In genomic region chr12:105282091-105282490, GRCm38 (mm10) we compare ENCODE assay signal across 31 mouse cellular contexts. TPM values are rescaled to one million over a fixed set of nuclear protein-coding genes. Genes with fewer than 3 reads are reported as not detected.
A peak's percentile ranks its signal among the peaks of the same experiment; 100 is the strongest.
DNase-seq lines count a peak whose midpoint lies in the region; ATAC-seq and TF ChIP-seq lines count a peak whose summit lies in the region.
"Had no signal": no experiment of that assay in that cellular context is flagged by ENCODE, and none has a peak within 500 bp of the region (broad histone marks: within the 10 kb centered on the region; RNA-seq: fewer than 3 reads in every experiment).

No protein-coding gene starts in this region.

- 25% methylated on average over 7 of the region's 7 CpGs for WGBS in hindbrain, embryonic 13.5 days
- WGBS in hindbrain, embryonic 12.5 days, result 41% methylated on average over 7 of the region's 7 CpGs
- WGBS in midbrain, embryonic 14.5 days, result 40% methylated on average over 7 of the region's 7 CpGs
- 68% methylated on average over 7 of the region's 7 CpGs for WGBS in midbrain, embryonic 11.5 days
- 77% methylated on average over 7 of the region's 7 CpGs for WGBS in thymus, adult 2 months

- no peak overlapping the region for H3K9ac ChIP-seq in hindbrain, embryonic 13.5 days
- no peak overlapping the region for H3K9ac ChIP-seq in hindbrain, embryonic 12.5 days
- H3K9ac ChIP-seq in midbrain, embryonic 14.5 days (replicated peaks; ENCODE audit: low read length), result no peak overlapping the region
- H3K9ac ChIP-seq in midbrain, embryonic 11.5 days (ENCODE audit: low read length), result no peak overlapping the region
- H3K9ac ChIP-seq: embryonic facial prominence, embryonic 13.5 days; forebrain, embryonic 13.5 days; forebrain, postnatal 0 days had no signal

- 0 out of 2 replicates have a peak, but pooled peaks have one; percentile 24 for ATAC-seq in hindbrain, embryonic 13.5 days (ENCODE audit: low FRiP score)
- no peak for ATAC-seq in hindbrain, embryonic 12.5 days (ENCODE audit: low FRiP score)
- ATAC-seq in midbrain, embryonic 14.5 days (ENCODE audit: low FRiP score, low TSS enrichment), result no peak
- ATAC-seq in midbrain, embryonic 11.5 days (ENCODE audit: low FRiP score), result no peak
- ATAC-seq: activated CD4-positive, CD25-positive, alpha-beta regulatory T cell, adult 4 months; CD4-positive, CD25-positive, alpha-beta regulatory T cell, adult 4 months; forebrain, embryonic 13.5 days; forebrain, postnatal 0 days; intestine, embryonic 16.5 days had no signal

- no peak overlapping the region for H3K27ac ChIP-seq in hindbrain, embryonic 13.5 days
- no peak overlapping the region for H3K27ac ChIP-seq in hindbrain, embryonic 12.5 days
- 0 out of 2 replicates have a peak overlapping the region, but pooled peaks have one; percentile 17 for H3K27ac ChIP-seq in midbrain, embryonic 14.5 days (replicated peaks; ENCODE audit: low read depth, low read length)
- no peak overlapping the region for H3K27ac ChIP-seq in midbrain, embryonic 11.5 days (ENCODE audit: low read depth, low read length)
- no peak overlapping the region for H3K27ac ChIP-seq in thymus, adult 2 months (ENCODE audit: control insufficient read depth, insufficient read depth, low read length)
- H3K27ac ChIP-seq: embryonic facial prominence, embryonic 10.5 days; embryonic facial prominence, embryonic 13.5 days; forebrain, embryonic 13.5 days; gastrocnemius, adult 2 months had no signal

- H3K36me3 ChIP-seq in hindbrain, embryonic 13.5 days, result no peaks in the 10 kb centered on the region
- no peaks in the 10 kb centered on the region for H3K36me3 ChIP-seq in hindbrain, embryonic 12.5 days
- H3K36me3 ChIP-seq in midbrain, embryonic 14.5 days (ENCODE audit: control insufficient read depth, insufficient read depth, low read length), result no peaks in the 10 kb centered on the region
- no peaks in the 10 kb centered on the region for H3K36me3 ChIP-seq in midbrain, embryonic 11.5 days (ENCODE audit: control insufficient read depth, insufficient read depth, low read length)
- H3K36me3 ChIP-seq in thymus, adult 2 months (ENCODE audit: control insufficient read depth, insufficient read depth, low read length), result no peaks in the 10 kb centered on the region
- H3K36me3 ChIP-seq: embryonic facial prominence, embryonic 10.5 days; embryonic facial prominence, embryonic 13.5 days had no signal

- TF ChIP-seq POLR2A in brain, embryonic 14.5 days (IDR thresholded peaks at IDR 0.05; ENCODE audit: borderline replicate concordance, extremely low read depth, insufficient read depth, insufficient read length, poor library complexity, severe bottlenecking), result no peak
- no peak for TF ChIP-seq POLR2A in thymus, adult 2 months (IDR thresholded peaks at IDR 0.05; ENCODE audit: control insufficient read depth, extremely low read depth, insufficient read depth, low read length, poor library complexity)

- peak; percentile 47 for DNase-seq in midbrain, embryonic 14.5 days
- no peak for DNase-seq in midbrain, embryonic 11.5 days (ENCODE audit: low spot score, missing footprints)
- peak; percentile 46 for DNase-seq in brain, embryonic 14.5 days (ENCODE audit: low read depth)
- peak; percentile 36 for DNase-seq in retina, embryonic 14.5 days (ENCODE audit: low spot score)
- DNase-seq in thymus, adult 2 months, result no peak
- DNase-seq in urinary bladder, postnatal 25 days (ENCODE audit: low spot score), result no peak
- DNase-seq: adrenal gland, adult 8-10 months; adrenal gland, postnatal 25 days; cerebellum, adult 18-20 months; cerebellum, adult 9-10 months; cerebellum, postnatal 36 days; embryo, embryonic 11 days; forebrain, postnatal 0 days; gastrocnemius, adult 2 months; gastrocnemius, postnatal 14 days; heart, adult 11 months had no signal

- TF ChIP-seq CTCF in brain, embryonic 14.5 days (IDR thresholded peaks at IDR 0.05; ENCODE audit: borderline replicate concordance, extremely low read depth, insufficient read depth, insufficient read length), result no peak
- TF ChIP-seq CTCF in thymus, adult 2 months (IDR thresholded peaks at IDR 0.05; ENCODE audit: borderline replicate concordance, control insufficient read depth, extremely low read depth, insufficient read depth, low read length, poor library complexity), result no peak

- no peaks in the 10 kb centered on the region; the same call in 1 of the 2 replicates for H3K9me3 ChIP-seq in hindbrain, embryonic 13.5 days
- H3K9me3 ChIP-seq in hindbrain, embryonic 12.5 days (replicated peaks), result peaks cover 5% of the 10 kb centered on the region; the same call in 1 of the 2 replicates
- no peaks in the 10 kb centered on the region for H3K9me3 ChIP-seq in midbrain, embryonic 14.5 days (ENCODE audit: control insufficient read depth, low read length)
- H3K9me3 ChIP-seq in midbrain, embryonic 11.5 days (ENCODE audit: control insufficient read depth, low read length), result no peaks in the 10 kb centered on the region
- H3K9me3 ChIP-seq: embryonic facial prominence, embryonic 10.5 days had no signal

- peaks cover 16% of the 10 kb centered on the region; the same call in 1 of the 2 replicates for H3K4me1 ChIP-seq in hindbrain, embryonic 13.5 days (replicated peaks)
- H3K4me1 ChIP-seq in hindbrain, embryonic 12.5 days, result peaks cover 11% of the 10 kb centered on the region; the same call in 1 of the 2 replicates
- 0 out of 2 replicates have a peak, but pooled peaks cover 2% of the 10 kb centered on the region for H3K4me1 ChIP-seq in midbrain, embryonic 14.5 days (ENCODE audit: control insufficient read depth, insufficient read depth, low read length)
- no peaks in the 10 kb centered on the region for H3K4me1 ChIP-seq in midbrain, embryonic 11.5 days (ENCODE audit: control insufficient read depth, insufficient read depth, low read length)
- H3K4me1 ChIP-seq in thymus, adult 2 months (replicated peaks; ENCODE audit: control insufficient read depth, insufficient read depth, low read length), result no peaks in the 10 kb centered on the region
- H3K4me1 ChIP-seq: embryonic facial prominence, embryonic 13.5 days had no signal

- H3K4me2 ChIP-seq in hindbrain, embryonic 13.5 days, result no peak overlapping the region
- H3K4me2 ChIP-seq in hindbrain, embryonic 12.5 days (replicated peaks), result no peak overlapping the region
- no peak overlapping the region for H3K4me2 ChIP-seq in midbrain, embryonic 14.5 days (ENCODE audit: low read length)
- H3K4me2 ChIP-seq in midbrain, embryonic 11.5 days, result no peak overlapping the region
- H3K4me2 ChIP-seq: embryonic facial prominence, embryonic 13.5 days; forebrain, embryonic 13.5 days; heart, embryonic 11.5 days had no signal

- H3K27me3 ChIP-seq in hindbrain, embryonic 13.5 days, result no peaks in the 10 kb centered on the region; the same call in 1 of the 2 replicates
- H3K27me3 ChIP-seq in hindbrain, embryonic 12.5 days, result no peaks in the 10 kb centered on the region
- H3K27me3 ChIP-seq in midbrain, embryonic 14.5 days (ENCODE audit: control insufficient read depth, insufficient read depth, low read length), result no peaks in the 10 kb centered on the region
- no peaks in the 10 kb centered on the region for H3K27me3 ChIP-seq in midbrain, embryonic 11.5 days (ENCODE audit: control insufficient read depth, insufficient read depth, low read length)
- H3K27me3 ChIP-seq in thymus, adult 2 months (ENCODE audit: control insufficient read depth, insufficient read depth, low read length), result no peaks in the 10 kb centered on the region
- H3K27me3 ChIP-seq: forebrain, embryonic 13.5 days had no signal

- no peak overlapping the region for H3K4me3 ChIP-seq in hindbrain, embryonic 13.5 days
- no peak overlapping the region for H3K4me3 ChIP-seq in hindbrain, embryonic 12.5 days
- no peak overlapping the region for H3K4me3 ChIP-seq in midbrain, embryonic 14.5 days (replicated peaks; ENCODE audit: low read depth, low read length)
- no peak overlapping the region for H3K4me3 ChIP-seq in midbrain, embryonic 11.5 days (ENCODE audit: low read depth, low read length)
- H3K4me3 ChIP-seq in thymus, adult 2 months (ENCODE audit: control insufficient read depth, insufficient read depth, low read length), result no peak overlapping the region
- H3K4me3 ChIP-seq: embryonic facial prominence, embryonic 10.5 days; embryonic facial prominence, embryonic 13.5 days; erythroblast, embryonic 14.5 days; forebrain, embryonic 13.5 days; gastrocnemius, adult 2 months had no signal

RNA-seq across cellular contexts. Expression of gene Tunar, which starts 51.6 kb away (rescaled TPM):
- polyA plus RNA-seq in hindbrain, embryonic 13.5 days (2015; fragmentation: Nextera tagmentation; extraction: Ambion mirVana), result 9.7 and 10.7 TPM in 2 replicates
- 3.1 and 3.9 TPM in 2 replicates for polyA plus RNA-seq in hindbrain, embryonic 12.5 days (2016; fragmentation: Nextera tagmentation; extraction: Ambion mirVana)
- polyA plus RNA-seq in midbrain, embryonic 14.5 days (2014; fragmentation: Nextera tagmentation; extraction: Ambion mirVana), result 15.5 and 20.0 TPM in 2 replicates
- polyA plus RNA-seq in midbrain, embryonic 11.5 days (2014; fragmentation: Nextera tagmentation; extraction: Ambion mirVana), result 0.68 and 0.86 TPM in 2 replicates
- polyA plus RNA-seq in brain, embryonic 14.5 days (2012; rRNA removed), result 8.5 and 17.5 TPM in 2 replicates
- 0.05 TPM in 1 of 2 replicates, not detected in the other for polyA plus RNA-seq in thymus, adult 2 months (2012; rRNA removed)
- polyA plus RNA-seq: activated CD4-positive, CD25-positive, alpha-beta regulatory T cell, adult 4 months; C2C12; CD4-positive, CD25-positive, alpha-beta regulatory T cell, adult 4 months; erythroblast, embryonic 14.5 days; heart, embryonic 14.5 days; heart, postnatal 0 days had no signal

RNA-seq across cellular contexts. Expression of gene Tcl1, which starts 59.5 kb away (rescaled TPM):
- not detected in 2 replicates for polyA plus RNA-seq in hindbrain, embryonic 13.5 days (2015; fragmentation: Nextera tagmentation; extraction: Ambion mirVana)
- not detected in 2 replicates for polyA plus RNA-seq in hindbrain, embryonic 12.5 days (2016; fragmentation: Nextera tagmentation; extraction: Ambion mirVana)
- not detected in 2 replicates for polyA plus RNA-seq in midbrain, embryonic 14.5 days (2014; fragmentation: Nextera tagmentation; extraction: Ambion mirVana)
- not detected in 2 replicates for polyA plus RNA-seq in midbrain, embryonic 11.5 days (2014; fragmentation: Nextera tagmentation; extraction: Ambion mirVana)
- polyA plus RNA-seq in brain, embryonic 14.5 days (2012; rRNA removed), result not detected in 2 replicates
- 0.18 TPM in 1 of 2 replicates, not detected in the other for polyA plus RNA-seq in thymus, adult 2 months (2012; rRNA removed)
- polyA plus RNA-seq: C2C12; CD4-positive, CD25-positive, alpha-beta regulatory T cell, adult 4 months; cortical plate, adult 2 months; embryonic facial prominence, embryonic 10.5 days; embryonic facial prominence, embryonic 13.5 days; erythroblast, embryonic 14.5 days; forebrain, embryonic 13.5 days; forebrain, postnatal 0 days; frontal cortex, adult 2 months; heart, embryonic 11.5 days; heart, embryonic 14.5 days; heart, postnatal 0 days; intestine, embryonic 16.5 days had no signal

Comparison
In these comparisons a context has a peak if more than half of its experiments do, and no peak if none do; other contexts are left out.
1. DNase-seq: peak in midbrain, embryonic 14.5 days (single experiment), brain, embryonic 14.5 days (single experiment) and retina, embryonic 14.5 days (single experiment); none in midbrain, embryonic 11.5 days (single experiment), thymus, adult 2 months (single experiment) and urinary bladder, postnatal 25 days (single experiment).